Comparison of ENCODE assay signal across 8 mouse cellular contexts in genomic region chr9:42123713-42124576, GRCm38 (mm10). TPM values are rescaled to one million over a fixed set of nuclear protein-coding genes. Genes with fewer than 3 reads are reported as not detected.
DNase-seq lines count a peak whose midpoint lies in the region; ATAC-seq and TF ChIP-seq lines count a peak whose summit lies in the region.

Sorl1 (minus strand) TSS chr9:42124297.

- no peaks in the 10 kb centered on the region for H3K9me3 ChIP-seq in CH12.LX (replicated peaks; ENCODE audit: low read length)
- no peaks in the 10 kb centered on the region for H3K9me3 ChIP-seq in lung, embryonic 14.5 days (ENCODE audit: low read depth, low read length)

- H3K9ac ChIP-seq in CH12.LX (ENCODE audit: insufficient read depth, low read depth), result no peak within 1 kb of the TSS
- peak within 1 kb of the TSS; percentile 72 for H3K9ac ChIP-seq in lung, embryonic 14.5 days

- TF ChIP-seq RAD21 in CH12.LX (IDR thresholded peaks at IDR 0.05; ENCODE audit: low read depth, low read length), result peak; percentile 18

- peaks cover 5% of the 10 kb centered on the region for H3K27me3 ChIP-seq in CH12.LX (replicated peaks)
- no peaks in the 10 kb centered on the region for H3K27me3 ChIP-seq in cerebellum, adult 2 months (ENCODE audit: control insufficient read depth, insufficient read depth, low read length)
- 0 out of 2 replicates have a peak, but pooled peaks cover 13% of the 10 kb centered on the region for H3K27me3 ChIP-seq in lung, embryonic 14.5 days (ENCODE audit: insufficient read depth, low read length)

- no peaks in the 10 kb centered on the region for H3K79me2 ChIP-seq in CH12.LX (replicated peaks; ENCODE audit: control insufficient read depth, extremely low read depth, insufficient read depth, poor library complexity, severe bottlenecking)

- dilution Hi-C loops in CH12.LX (cut with MboI; ENCODE audit: extremely low pct_ligation_motif_present, extremely low pct_unique_long_range_greater_than_20kb, low sequenced_read_pairs), result no loop called here

- H3K4me3 ChIP-seq in CH12.LX (replicated peaks in 1 of 3; ENCODE audit: low read depth in 2 of 3, low read length in 2 of 3, poor library complexity in 1 of 3), result peak within 1 kb of the TSS; percentile 58 to 72 (median 72)
- H3K4me3 ChIP-seq in cerebellum, adult 2 months (replicated peaks; ENCODE audit: insufficient read depth, low read depth, low read length), result peak within 1 kb of the TSS; percentile 99
- peak within 1 kb of the TSS; percentile 75 for H3K4me3 ChIP-seq in lung, embryonic 14.5 days (ENCODE audit: low read depth, low read length)
- H3K4me3 ChIP-seq in olfactory bulb, adult 2 months (ENCODE audit: insufficient read depth, low read depth, low read length), result peak within 1 kb of the TSS; percentile 86

- TF ChIP-seq POLR2A in CH12.LX (IDR thresholded peaks at IDR 0.05; ENCODE audit: low read depth, low read length), result no peak
- 0 out of 2 replicates have a peak, but pooled peaks have one; percentile 50 for TF ChIP-seq POLR2A in cerebellum, adult 2 months (IDR thresholded peaks at IDR 0.05; ENCODE audit: borderline replicate concordance, insufficient read depth, low read length)
- no peak for TF ChIP-seq POLR2A in olfactory bulb, adult 2 months (IDR thresholded peaks at IDR 0.05; ENCODE audit: insufficient read depth, low read depth, low read length)

- DNase-seq in CH12.LX (ENCODE audit: extremely low read depth), result no peak
- DNase-seq in cerebellum, adult 2 months, result peak; percentile 83 to 89
- peak; percentile 47 for DNase-seq in forelimb bud, embryonic 11.5 days (ENCODE audit: low read depth, low spot score)
- peak; percentile 70 to 77 for DNase-seq in heart, postnatal 36 days
- DNase-seq in layer of hippocampus, adult 18-20 months (ENCODE audit: low spot score in 2 of 2), result peak; percentile 68 to 73
- peak; percentile 79 for DNase-seq in lung, embryonic 14.5 days
- peak; percentile 83 for DNase-seq in thymus, postnatal 25 days

- no peak within 1 kb of the TSS for H3K27ac ChIP-seq in CH12.LX (ENCODE audit: insufficient read depth, low read depth)
- H3K27ac ChIP-seq in cerebellum, adult 2 months (ENCODE audit: insufficient read depth, low read length), result peak within 1 kb of the TSS; percentile 99
- peak within 1 kb of the TSS; percentile 50 for H3K27ac ChIP-seq in lung, embryonic 14.5 days (ENCODE audit: low read depth)
- peak within 1 kb of the TSS; percentile 78 for H3K27ac ChIP-seq in olfactory bulb, adult 2 months (ENCODE audit: insufficient read depth, low read depth, low read length)

- WGBS in cerebellum, adult 2 months, result under 1% methylated on average over 91 of the region's 94 CpGs
- under 1% methylated on average over 94 of the region's 94 CpGs for WGBS in lung, embryonic 14.5 days
- 2% methylated on average over 93 of the region's 94 CpGs for WGBS in olfactory bulb, adult 2 months

- peak in 1 of 2 experiments; percentile 36; a peak in 2 of 4 replicates for TF ChIP-seq CTCF in CH12.LX (conservative IDR thresholded peaks at IDR 0.05 in 1 of 2, IDR thresholded peaks at IDR 0.05 in 1 of 2; ENCODE audit: low read depth in 2 of 2, low read length in 2 of 2)
- peak; percentile 52 for TF ChIP-seq CTCF in cerebellum, adult 2 months (IDR thresholded peaks at IDR 0.05; ENCODE audit: borderline replicate concordance, insufficient read depth, low read depth, low read length)
- TF ChIP-seq CTCF in lung, embryonic 14.5 days (IDR thresholded peaks at IDR 0.05; ENCODE audit: low read depth), result peak; percentile 65
- TF ChIP-seq CTCF in olfactory bulb, adult 2 months (IDR thresholded peaks at IDR 0.05; ENCODE audit: insufficient read depth, low read depth, low read length), result peak; percentile 68; the same call in 1 of the 2 replicates

- peak within 1 kb of the TSS; percentile 79 for H3K4me2 ChIP-seq in CH12.LX (ENCODE audit: insufficient read depth, low read depth, poor library complexity, severe bottlenecking)
- peak within 1 kb of the TSS; percentile 94 for H3K4me2 ChIP-seq in lung, embryonic 14.5 days

- in situ Hi-C loops in CH12.LX (cut with MboI; ENCODE audit: low pct_ligation_motif_present, low pct_unique_long_range_greater_than_20kb, low sequenced_read_pairs), result loop anchor here (5.0 kb wide), 1 partner anchor 118 kb away; no protein-coding TSS in a partner anchor

- no peak for TF ChIP-seq EP300 in CH12.LX (IDR thresholded peaks at IDR 0.05; ENCODE audit: low read length)

- ATAC-seq in lung, embryonic 14.5 days (ENCODE audit: insufficient read depth), result peak; percentile 86

- peaks cover 6 to 44% of the 10 kb centered on the region in 2 experiments; a peak in 3 of 4 replicates for H3K4me1 ChIP-seq in CH12.LX (ENCODE audit: control insufficient read depth in 1 of 2, insufficient read depth in 2 of 2)
- peaks cover 20% of the 10 kb centered on the region for H3K4me1 ChIP-seq in cerebellum, adult 2 months (ENCODE audit: control insufficient read depth, insufficient read depth, low read length)
- 0 out of 2 replicates have a peak, but pooled peaks cover 8% of the 10 kb centered on the region for H3K4me1 ChIP-seq in lung, embryonic 14.5 days (ENCODE audit: insufficient read depth)
- peaks cover 25% of the 10 kb centered on the region for H3K4me1 ChIP-seq in olfactory bulb, adult 2 months (ENCODE audit: control insufficient read depth, insufficient read depth, low read length)

- H3K36me3 ChIP-seq in CH12.LX (replicated peaks in 1 of 2; ENCODE audit: control insufficient read depth in 1 of 2, insufficient read depth in 1 of 2, low read length in 1 of 2), result peaks cover 0 to 5% of the 10 kb centered on the region in 2 experiments
- H3K36me3 ChIP-seq in lung, embryonic 14.5 days (ENCODE audit: insufficient read depth), result no peaks in the 10 kb centered on the region

- intact Hi-C loops in heart, postnatal 36 days (cut with DNase I), result loop anchor here (2.0 to 5.0 kb wide), 4 partner anchors 52 to 121 kb away; no protein-coding TSS in a partner anchor

TF ChIP-seq in CH12.LX, 34 proteins besides CTCF, POLR2A, EP300 and RAD21:
- TF ChIP-seq POLR2AphosphoS2 (IDR thresholded peaks at IDR 0.05; ENCODE audit: low read depth, low read length) (no peak), ETS1 (conservative IDR thresholded peaks at IDR 0.05; ENCODE audit: low read depth, low read length) (no peak), ZMIZ1 (IDR thresholded peaks at IDR 0.05; ENCODE audit: low read depth, low read length) (no peak), TCF12 (IDR thresholded peaks at IDR 0.05; ENCODE audit: low read depth, low read length) (peak; percentile 1; the same call in 1 of the 2 replicates), SIN3A (IDR thresholded peaks at IDR 0.05; ENCODE audit: low read length) (no peak), GABPA (IDR thresholded peaks at IDR 0.05; ENCODE audit: insufficient replicate concordance, low read depth, low read length) (no peak), MAFK (IDR thresholded peaks at IDR 0.05; ENCODE audit: insufficient replicate concordance, low read length) (no peak), BHLHE40 (IDR thresholded peaks at IDR 0.05; ENCODE audit: low read depth, low read length) (peak; percentile 58), RCOR1 (conservative IDR thresholded peaks at IDR 0.05; ENCODE audit: low read depth, low read length) (no peak), ELF1 (IDR thresholded peaks at IDR 0.05; ENCODE audit: low read depth, low read length) (no peak), ZKSCAN1 (IDR thresholded peaks at IDR 0.05; ENCODE audit: borderline replicate concordance, low read depth, low read length) (no peak), ZNF384 (IDR thresholded peaks at IDR 0.05; ENCODE audit: low read depth, low read length) (no peak), HCFC1 (IDR thresholded peaks at IDR 0.05; ENCODE audit: low read depth, low read length) (no peak), MAZ (IDR thresholded peaks at IDR 0.05; ENCODE audit: low read depth, low read length) (no peak), SMC3 (IDR thresholded peaks at IDR 0.05; ENCODE audit: low read depth, low read length) (peak; percentile 21), PAX5 (IDR thresholded peaks at IDR 0.05; ENCODE audit: low read length) (no peak), CHD1 (IDR thresholded peaks at IDR 0.05; ENCODE audit: low read depth, low read length) (no peak)

RNA-seq across cellular contexts. Expression of gene Sorl1, which starts in this region (rescaled TPM):
- total RNA-seq in CH12.LX (2012; rRNA removed) (2.5 and 3.0 TPM in 2 replicates), CH12.LX (2014; rRNA removed) (6.3 TPM in 2 replicates)
- polyA plus RNA-seq in CH12.LX (2012; ENCODE audit: insufficient read length, low read depth), result 10.5 and 12.3 TPM in 2 replicates
- polyA plus RNA-seq in cerebellum, adult 2 months (2012; rRNA removed), result 169 and 198 TPM in 2 replicates
- 10 to 100 TPM; 12.5 to 13.3 TPM for total RNA-seq in heart, postnatal 36 days (2021)
- total RNA-seq in layer of hippocampus, adult 18-20 months (2021), result 100 to 1,000 TPM; 189 to 193 TPM
- 15.3 and 19.8 TPM in 2 replicates for polyA plus RNA-seq in lung, embryonic 14.5 days (2014; fragmentation: Nextera tagmentation; extraction: Ambion mirVana)
- not detected in 2 replicates for polyA plus RNA-seq in olfactory bulb, adult 2 months (2012; ENCODE audit: insufficient read depth, insufficient read length, low replicate concordance, missing spikeins)

Comparison
In these comparisons a context has a peak if more than half of its experiments do, and no peak if none do; other contexts are left out.
1. RNA of gene Sorl1 (total RNA-seq): 189 to 193 TPM in layer of hippocampus, adult 18-20 months; 12.5 to 13.3 TPM in heart, postnatal 36 days and 2.5 to 6.3 TPM in CH12.LX; every median in the first group is over 10 times any median in the second.
2. Peak in every context shown above with its lines, with median percentiles within 50 percentile points of each other: H3K4me3 ChIP-seq.